Mouse (Mus musculus) bone marrow macrophage, adult 2 months (primary cell): Measurements from ENCODE around the gene Rln1.

Experiments
- CTCF ChIP-seq: IDR thresholded peaks from 2 replicates; pipeline ENCODE4 v1.5.1; 2012; ENCODE audit warnings: low read depth, mild to moderate bottlenecking, low read length, moderate library complexity
- POLR2A ChIP-seq: IDR thresholded peaks from 2 replicates; pipeline ENCODE4 v1.6.1; 2012; ENCODE audit warnings: mild to moderate bottlenecking, low read depth, low read length, borderline replicate concordance

GRCm38 (mm10) chr19:29356281-29356680 lies 21.8 kb upstream of the Rln1 start:
- no peak for TF ChIP-seq POLR2A
- no peak for TF ChIP-seq CTCF
